Mouse (Mus musculus): ENCODE measurements around the gene Spata46. TPM values are rescaled to one million over a fixed set of nuclear protein-coding genes. Genes with fewer than 3 reads are reported as not detected.

The Spata46 gene
- total RNA-seq, 2 experiments from 2014 or later, result not detected

DNA sequence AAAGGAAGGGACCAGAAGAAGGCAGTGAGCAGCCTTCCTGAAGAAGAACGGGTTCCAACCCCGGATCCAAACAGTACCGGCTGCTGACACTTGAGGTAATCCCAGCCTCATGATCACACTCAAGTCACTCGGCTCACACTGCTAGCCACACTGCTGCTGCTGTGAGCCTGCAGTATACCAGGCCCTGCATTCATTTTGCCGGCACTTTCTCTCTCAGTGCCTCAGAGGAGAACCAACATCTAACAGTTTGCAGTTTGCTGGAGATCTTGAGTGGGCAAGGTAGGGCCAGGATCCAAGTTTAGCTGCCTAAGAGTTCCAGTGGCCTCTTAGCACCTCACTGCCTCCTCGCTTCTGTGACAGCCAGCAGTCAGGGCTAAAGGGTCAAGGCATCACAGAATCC is 23.3 kb downstream of the Spata46 start:
- no peak for ATAC-seq (replicated peaks; ENCODE audit: low FRiP score, low TSS enrichment, poor library complexity, severe bottlenecking)

DNA sequence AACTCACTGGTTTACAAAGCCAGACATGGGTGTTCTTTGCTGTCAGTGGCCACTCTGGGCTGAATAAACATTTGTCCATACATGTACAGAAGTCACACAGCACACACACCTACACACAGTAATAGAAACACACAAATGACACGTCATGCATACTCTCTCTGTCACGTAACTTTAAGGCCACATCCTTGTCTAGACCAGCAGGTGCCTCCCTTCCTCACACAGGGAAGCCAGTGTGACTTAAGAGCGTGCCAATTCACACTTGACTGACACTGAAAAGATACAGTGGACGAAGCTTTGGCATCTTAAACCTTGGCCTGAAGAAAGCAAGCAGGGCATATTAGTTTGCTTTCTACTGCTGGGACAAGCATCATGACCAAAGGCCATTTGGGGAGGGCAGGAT is 24.2 kb downstream of the Spata46 start:
- ATAC-seq (replicated peaks; ENCODE audit: low FRiP score, low TSS enrichment, poor library complexity, severe bottlenecking), result no peak

DNA sequence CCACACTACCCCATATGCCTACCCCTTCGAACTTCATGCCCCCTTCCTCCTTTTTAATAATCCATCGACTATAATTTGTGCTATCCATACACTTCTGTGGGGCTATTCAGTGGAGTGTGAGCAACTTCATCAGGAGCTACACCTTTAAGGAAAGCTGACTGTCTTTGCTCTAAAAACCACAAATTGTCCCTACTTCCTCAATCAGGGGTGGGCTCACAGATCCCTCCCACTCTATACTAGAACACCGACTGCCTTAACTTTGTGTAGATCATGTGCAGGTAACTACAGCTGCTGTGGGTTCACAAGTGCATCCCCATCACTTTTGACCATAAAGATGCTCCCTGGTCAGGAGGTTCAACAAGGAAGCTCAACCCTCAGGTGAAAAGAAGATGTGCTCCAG is 31.3 kb downstream of the Spata46 start:
- ATAC-seq (replicated peaks; ENCODE audit: low FRiP score, low TSS enrichment, poor library complexity, severe bottlenecking), result no peak

DNA sequence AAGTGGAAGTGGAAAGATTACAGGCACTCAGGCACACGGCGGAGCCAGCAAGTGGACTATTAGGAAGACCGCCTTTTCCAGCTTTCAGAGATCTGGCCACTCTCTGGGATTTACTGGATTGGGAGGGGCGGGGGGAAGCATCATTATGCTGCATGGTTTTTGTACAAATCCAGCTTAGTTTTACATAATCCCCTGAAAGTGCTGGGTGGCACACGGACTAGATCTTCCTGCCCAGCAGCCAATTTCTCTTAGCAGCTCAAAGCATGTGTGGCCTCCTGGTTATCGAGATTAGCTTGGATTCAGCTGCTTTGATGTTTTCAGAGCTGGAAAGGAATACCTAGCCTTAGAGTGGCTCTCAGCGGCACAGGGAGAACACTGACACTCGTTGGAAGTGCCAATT is 34.5 kb downstream of the Spata46 start:
- ATAC-seq (replicated peaks; ENCODE audit: low FRiP score, low TSS enrichment, poor library complexity, severe bottlenecking), result no peak

DNA sequence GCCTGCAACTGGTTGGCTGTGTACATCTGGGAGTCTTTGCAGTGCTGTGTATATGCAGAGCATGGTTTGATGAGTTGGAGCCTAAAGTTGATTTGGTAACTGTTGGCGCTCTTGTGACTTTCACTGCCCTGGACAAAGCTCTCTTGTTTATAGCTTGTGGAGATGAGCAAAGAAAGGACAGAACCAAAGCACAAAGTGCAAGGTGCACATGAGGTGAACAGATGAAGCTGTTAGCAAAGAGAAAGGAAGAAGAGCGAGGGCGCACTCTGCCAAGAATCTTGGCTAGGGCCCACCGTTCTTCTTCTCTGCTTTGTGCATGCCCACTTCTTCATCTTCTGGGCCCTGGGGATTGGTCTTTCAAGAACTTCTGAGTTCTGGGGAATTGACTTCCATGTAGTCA is 35.3 kb downstream of the Spata46 start:
- ATAC-seq (replicated peaks; ENCODE audit: low FRiP score, low TSS enrichment, poor library complexity, severe bottlenecking), result no peak

DNA sequence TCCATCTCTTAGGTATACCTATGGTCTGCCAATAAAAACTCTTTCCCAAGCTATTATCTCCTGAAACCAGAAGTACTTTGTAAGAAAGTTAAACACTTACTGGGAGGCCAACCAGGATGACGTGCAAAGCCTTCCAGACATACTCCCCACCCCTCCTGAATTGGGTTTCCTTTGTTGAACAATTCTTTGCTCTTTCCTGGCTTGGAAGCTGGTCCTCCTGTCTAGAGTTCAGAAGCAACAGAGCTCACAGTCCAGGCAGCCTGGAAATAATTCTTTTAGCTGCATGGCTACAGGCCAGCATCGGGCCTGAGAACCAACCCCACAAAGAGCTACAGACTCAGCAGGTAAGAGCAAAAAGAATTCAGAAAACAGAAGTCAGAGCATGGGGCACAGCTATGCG is 37.7 kb downstream of the Spata46 start:
- ATAC-seq (replicated peaks; ENCODE audit: low FRiP score, low TSS enrichment, poor library complexity, severe bottlenecking), result no peak

DNA sequence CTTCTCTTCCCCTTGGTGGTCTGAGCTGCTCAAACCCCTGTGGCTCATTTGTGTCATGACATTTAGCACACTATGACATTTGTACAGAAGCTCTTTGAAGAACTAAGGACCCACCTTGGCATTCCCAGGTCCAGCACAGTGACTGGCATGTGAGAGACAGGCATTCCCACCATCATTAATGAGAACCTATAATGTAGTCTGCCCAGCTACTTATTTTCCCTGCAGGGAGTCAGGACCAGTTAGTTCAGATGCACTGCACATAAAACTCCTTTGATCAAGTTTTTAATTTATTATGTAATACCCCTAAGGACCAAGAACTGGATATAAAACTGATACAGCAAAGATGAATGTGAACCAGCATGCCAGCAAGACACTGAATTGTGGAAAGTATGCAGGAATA is 42.5 kb downstream of the Spata46 start:
- ATAC-seq (replicated peaks; ENCODE audit: low FRiP score, low TSS enrichment, poor library complexity, severe bottlenecking), result no peak

DNA sequence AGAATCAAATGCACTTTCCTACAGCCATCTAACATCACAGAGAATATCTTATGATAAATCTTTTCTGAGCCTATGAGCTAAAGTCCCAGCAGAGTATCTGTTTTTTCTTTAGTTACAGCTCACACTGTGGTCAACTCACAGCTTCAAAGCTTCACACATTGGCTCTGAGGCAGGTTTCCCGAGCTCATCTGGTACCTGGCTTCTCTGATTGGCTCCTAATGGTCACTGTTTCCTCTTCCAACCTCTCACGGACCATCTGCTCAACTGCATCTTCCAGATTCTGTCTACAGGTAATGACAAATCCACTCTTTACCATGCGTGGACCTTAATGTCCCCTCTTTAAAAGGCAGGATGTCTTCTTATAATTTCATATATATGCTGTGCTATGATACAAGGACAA is 44.7 kb downstream of the Spata46 start:
- ATAC-seq (replicated peaks; ENCODE audit: low FRiP score, low TSS enrichment, poor library complexity, severe bottlenecking), result no peak

DNA sequence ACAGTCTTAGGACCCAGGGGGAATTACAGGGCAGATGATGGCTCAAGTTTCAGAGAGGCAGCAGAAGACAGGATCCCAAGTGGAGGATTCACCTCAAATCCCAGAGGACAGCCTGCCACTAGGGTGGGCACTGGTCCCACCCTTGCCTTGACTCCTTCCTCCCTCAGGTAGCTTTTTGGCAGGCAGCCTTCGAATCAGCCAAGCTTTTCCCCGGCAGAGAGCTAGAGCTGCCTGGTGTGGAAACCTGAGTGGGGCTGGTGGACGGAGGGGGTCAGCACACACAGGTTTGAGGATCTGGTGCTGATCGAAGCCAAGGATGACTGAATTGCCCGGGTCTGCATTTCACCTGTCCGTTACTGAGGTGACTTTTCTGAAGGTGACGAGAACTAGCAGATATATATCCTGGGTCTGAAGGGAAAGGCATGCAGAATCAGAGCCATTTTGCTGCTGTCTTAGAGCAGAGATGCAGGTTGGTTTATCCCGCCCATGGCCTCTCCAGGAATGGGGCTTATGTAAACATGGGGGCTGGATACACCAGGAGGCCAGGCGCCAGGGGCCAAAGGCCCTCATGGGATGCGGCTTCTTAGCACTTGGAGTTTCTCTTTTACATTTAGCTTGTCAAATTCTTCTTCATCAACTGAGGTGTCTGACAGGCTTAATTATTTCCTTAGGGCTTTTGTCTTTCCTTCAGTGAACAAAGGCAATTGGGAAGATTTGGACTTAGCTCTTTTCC is 51.7 kb downstream of the Spata46 start:
- ATAC-seq (replicated peaks; ENCODE audit: low FRiP score, low TSS enrichment, poor library complexity, severe bottlenecking), result no peak

Other genes starting within 250 kb of the Spata46 start
- gene Ddr2, start 198.0 kb upstream of the Spata46 start, total RNA-seq (2014; fragmentation: Nextera tagmentation), result not detected in 2 replicates
- not detected in 2 replicates for gene Ddr2, start 198.0 kb upstream of the Spata46 start, total RNA-seq (2017)
- gene Uap1, start 133.8 kb upstream of the Spata46 start, total RNA-seq (2014; fragmentation: Nextera tagmentation), result 76.7 and 79.4 TPM in 2 replicates
- 86.8 and 184 TPM in 2 replicates for gene Uap1, start 133.8 kb upstream of the Spata46 start, total RNA-seq (2017)
- 35.4 and 48.3 TPM in 2 replicates for gene Uhmk1, start 93.4 kb upstream of the Spata46 start, total RNA-seq (2014; fragmentation: Nextera tagmentation)
- gene Uhmk1, start 93.4 kb upstream of the Spata46 start, total RNA-seq (2017), result 55.7 and 57.4 TPM in 2 replicates
- gene Sh2d1b2, start 76.1 kb upstream of the Spata46 start, total RNA-seq (2014; fragmentation: Nextera tagmentation), result not detected in 2 replicates
- not detected in 2 replicates for gene Sh2d1b2, start 76.1 kb upstream of the Spata46 start, total RNA-seq (2017)
- gene Sh2d1b1, start 31.5 kb upstream of the Spata46 start, total RNA-seq (2014; fragmentation: Nextera tagmentation), result not detected in 2 replicates
- not detected in 2 replicates for gene Sh2d1b1, start 31.5 kb upstream of the Spata46 start, total RNA-seq (2017)
- 0.35 and 0.72 TPM in 2 replicates for gene Gm7694, start 2.5 kb upstream of the Spata46 start, total RNA-seq (2014; fragmentation: Nextera tagmentation)
- 0.23 TPM in 1 of 2 replicates, not detected in the other for gene Gm7694, start 2.5 kb upstream of the Spata46 start, total RNA-seq (2017)

All from megakaryocyte-erythroid progenitor cell, adult 5-6 weeks (primary cell).